Mouse (Mus musculus) cerebellum, adult 2 months (tissue): ENCODE results near the gene Tbc1d22a.

Source experiments
- CTCF ChIP-seq: fragments of 200-500 bp; IDR thresholded peaks from 2 replicates; pipeline ENCODE4 v1.5.1; 2011; ENCODE audit warnings: low read depth, mild to moderate bottlenecking, control low read depth, low read length, moderate library complexity, borderline replicate concordance; ENCODE audit not compliant: insufficient read depth
- POLR2A ChIP-seq: fragments of 200-500 bp; IDR thresholded peaks from 2 replicates; pipeline ENCODE4 v1.6.1; 2011; ENCODE audit warnings: low read length, control low read depth, borderline replicate concordance; ENCODE audit not compliant: insufficient read depth

- TF ChIP-seq CTCF = no peak
- TF ChIP-seq POLR2A = no peak
Observed at GRCm38 (mm10) chr15:86219534-86220228, 5.4 kb downstream of the Tbc1d22a start.
